Mouse (Mus musculus) mouse trophoblast stem cell (cell line): ENCODE results near the gene Slc22a8.

Experiments
- in situ Hi-C, 2 experiments: fragments of 300-500 bp; cut with MseI, MboI; formaldehyde crosslinking; loops; 2 replicates in 1 of 2; 3 replicates in 1 of 2; pipeline ENCODE4 v1.15.1; 2025

Slc22a8 gene

DNA sequence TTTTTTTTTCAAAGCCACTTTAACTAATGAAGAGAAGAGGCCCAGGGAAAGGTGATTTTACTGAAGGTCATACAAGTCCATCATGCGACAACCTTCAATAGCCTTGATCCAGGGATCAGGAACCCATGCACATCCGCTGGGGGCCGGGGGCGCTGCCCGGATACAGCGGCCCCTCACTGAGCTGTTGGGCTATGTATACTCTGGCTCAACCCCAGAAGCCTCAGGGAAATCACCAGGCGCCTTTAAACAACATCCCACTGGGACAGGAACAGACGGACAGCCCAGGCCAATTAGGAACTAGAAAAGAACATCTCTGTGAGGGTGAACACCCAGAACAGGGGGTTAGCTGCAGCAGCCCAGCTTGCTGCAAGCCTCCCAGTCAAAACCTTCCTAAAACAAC, at the start of gene Slc22a8:
Gene Slc22a8 (plus strand): TSS at position 301 of the 400 bp plus-strand sequence.
- in situ Hi-C loops = no loop called here

DNA sequence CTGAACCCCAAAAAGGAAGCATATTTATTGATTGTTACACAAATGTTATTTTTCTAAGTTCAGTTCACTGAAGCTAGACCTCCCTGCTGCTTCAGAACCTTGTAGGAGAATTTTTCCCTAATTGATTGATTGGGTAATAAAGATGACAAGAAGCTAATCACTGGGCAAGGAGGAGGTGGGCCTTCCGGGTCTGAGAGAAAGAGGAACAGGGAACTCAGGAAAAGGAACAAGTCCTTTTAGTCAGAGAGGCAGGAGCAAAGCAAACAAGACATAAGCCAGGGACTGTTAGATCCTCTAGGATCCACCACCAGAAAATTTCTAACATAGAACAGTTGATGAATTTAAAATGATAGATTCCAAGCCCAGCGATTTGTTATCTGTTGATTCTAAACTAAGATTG, 32.2 kb upstream of the Slc22a8 start:
- in situ Hi-C loops = no loop called here

DNA sequence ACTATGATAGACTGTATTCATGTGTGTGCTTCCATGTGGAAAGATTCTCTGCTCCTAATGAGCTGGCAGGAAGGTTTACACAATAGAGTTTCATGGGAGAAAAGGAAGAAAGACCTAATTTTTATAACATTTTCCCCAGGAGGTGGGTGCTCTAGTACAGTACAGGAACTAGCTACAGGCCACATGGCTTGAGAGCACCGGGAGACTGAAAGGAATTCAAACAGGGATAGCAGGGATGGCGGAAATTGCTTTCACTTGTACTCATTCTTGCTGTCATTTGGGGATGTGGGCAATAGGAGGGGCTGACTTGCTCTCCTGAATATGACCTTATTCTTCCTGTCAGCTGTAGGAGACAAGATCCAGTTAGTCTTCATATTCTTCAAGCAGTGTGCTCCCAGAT, 27.0 kb upstream of the Slc22a8 start:
- in situ Hi-C loops = no loop called here

DNA sequence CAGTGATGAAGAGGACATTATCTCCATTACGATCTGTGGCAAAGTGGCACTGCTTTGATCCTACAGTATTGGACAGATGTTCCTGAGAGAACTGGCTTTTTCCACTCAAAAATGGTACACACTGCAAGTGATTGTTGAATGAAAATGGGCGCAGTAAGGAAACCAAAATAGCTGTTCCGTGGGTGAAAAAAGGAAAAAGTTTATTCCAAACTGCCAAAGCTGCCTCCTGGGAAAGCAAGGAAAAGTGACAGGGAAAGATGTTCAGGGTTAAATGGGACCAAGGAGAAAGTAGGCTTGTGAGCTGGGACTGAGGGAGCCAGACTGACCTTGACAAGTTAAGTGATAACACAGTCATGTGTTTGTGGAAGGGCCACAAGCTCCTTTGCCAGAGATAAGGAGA, 26.6 kb upstream of the Slc22a8 start:
- in situ Hi-C loops = no loop called here

DNA sequence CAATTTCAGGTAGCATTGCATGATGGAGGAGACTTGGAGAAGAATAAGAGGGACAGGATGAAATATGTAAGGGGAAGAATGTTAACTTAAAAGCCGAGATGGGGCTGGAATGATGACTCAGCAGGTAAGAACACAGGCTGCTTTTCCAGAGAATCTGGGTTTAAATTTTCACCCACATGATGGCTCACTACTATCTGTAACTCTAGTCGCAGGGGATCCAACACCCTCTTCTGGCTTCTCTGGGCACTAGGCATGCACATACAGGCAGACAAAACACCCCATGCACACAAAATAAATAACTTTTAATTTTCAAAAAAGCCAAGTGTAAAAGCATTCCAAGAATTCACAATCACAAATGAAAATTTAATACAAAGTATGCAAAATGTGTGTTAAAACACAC, 25.8 kb upstream of the Slc22a8 start:
- in situ Hi-C loops = no loop called here

DNA sequence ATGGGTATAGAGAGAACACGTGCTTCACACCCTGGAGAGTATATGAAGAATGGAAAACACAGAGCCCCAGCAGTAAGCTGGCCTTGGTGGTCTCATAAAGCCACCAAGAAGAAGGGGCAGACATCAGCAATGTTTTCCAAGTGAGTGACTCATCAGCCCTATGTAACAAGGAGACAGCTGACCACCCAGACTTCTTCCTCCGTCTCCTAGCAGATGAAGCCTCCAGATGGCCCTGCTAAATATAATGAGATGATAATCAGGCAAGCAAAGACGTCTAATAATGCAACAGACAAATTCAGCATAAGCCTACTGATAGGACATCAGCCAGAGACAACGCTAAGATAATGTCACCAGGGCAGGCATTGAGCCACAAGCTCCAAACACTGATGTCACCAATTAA, 25.1 kb upstream of the Slc22a8 start:
- in situ Hi-C loops = no loop called here

DNA sequence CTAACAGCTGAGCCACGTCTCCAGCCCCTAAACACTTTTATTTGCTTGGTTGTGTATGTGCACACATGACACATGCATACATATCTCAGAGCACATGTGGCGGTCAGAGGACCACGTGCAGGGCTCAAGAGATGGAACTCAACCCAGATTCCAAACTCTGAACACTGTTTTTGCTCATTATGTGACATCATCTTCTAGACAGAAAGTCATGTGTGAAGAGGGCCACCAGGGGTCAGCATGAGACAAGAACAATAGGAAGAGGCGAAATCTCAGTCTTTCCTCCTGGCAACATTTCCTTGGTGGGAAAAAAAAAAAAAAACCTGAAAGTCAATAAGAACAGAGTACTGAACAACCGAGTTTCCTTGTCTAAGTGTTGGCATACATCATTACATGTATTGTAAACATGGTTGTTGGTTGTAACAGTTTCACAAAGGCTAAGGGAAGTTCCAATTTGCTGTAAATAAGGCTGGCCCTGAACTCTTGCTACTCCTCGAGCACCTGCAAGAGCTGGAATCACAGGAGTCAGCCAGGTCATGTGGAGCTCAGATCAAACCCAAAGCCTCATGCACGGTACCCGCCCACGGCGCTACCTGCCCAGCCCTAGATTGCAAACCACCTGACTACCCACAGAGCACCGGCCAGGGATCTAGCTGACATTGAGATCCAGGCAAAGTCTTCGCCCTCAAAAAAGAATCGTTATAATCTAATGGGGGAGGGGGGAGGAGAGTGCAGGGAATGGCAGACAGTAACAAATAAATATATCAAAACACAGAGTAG, 23.8 kb upstream of the Slc22a8 start:
- in situ Hi-C loops = no loop called here

DNA sequence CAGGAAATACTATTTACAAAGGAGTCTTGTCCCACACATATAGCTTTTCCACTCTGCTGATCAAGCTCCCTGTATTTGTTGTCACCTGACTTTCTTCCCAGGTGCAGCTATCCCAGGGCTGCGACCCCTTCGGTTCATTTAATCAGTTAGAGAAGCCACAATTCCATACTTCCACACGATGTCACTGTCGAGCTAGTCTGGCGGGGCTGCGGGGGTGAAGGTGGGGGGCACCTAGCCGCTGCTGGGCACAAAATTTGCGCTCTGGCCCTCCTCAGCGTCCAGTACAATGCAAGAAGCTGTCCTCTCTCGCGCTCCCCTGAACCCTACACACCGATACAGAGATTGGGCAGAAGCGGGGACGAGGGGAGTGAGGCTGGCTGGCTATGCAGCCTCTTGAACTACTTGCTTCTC, 21.6 kb upstream of the Slc22a8 start:
- in situ Hi-C loops = no loop called here

DNA sequence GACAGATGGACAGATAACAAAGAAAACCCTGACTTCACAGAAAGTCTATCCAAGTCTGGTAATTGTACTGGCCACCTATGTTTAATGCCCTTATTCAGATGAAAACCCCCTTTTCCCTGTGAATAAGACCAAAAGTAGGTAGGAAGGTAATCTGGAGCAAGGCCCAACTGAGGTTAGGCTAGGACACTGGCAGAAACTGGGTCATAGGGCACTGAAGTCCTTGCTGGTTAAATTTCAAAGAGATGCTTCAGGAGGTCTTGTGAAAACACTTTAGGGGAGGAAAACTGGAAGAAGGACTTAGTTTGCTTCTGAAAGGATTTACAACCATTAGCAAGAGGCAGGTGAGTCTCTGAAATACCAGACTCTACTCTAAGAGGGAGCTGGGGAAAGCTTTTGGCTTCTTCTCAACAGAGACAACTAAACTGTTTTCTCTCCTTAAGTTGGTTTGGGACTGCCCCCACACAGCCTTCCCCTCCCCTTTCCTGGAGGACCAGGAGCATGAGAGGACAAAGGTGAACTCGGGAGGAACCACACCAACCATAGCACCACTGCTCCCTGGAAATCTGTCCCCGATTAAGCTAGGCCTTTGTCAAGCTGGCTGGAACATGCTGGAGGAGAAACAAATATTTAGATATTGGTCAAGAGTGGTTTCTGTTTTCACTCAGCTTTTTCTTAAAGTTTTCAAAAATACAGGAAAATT, 20.6 kb upstream of the Slc22a8 start:
- in situ Hi-C loops = no loop called here

DNA sequence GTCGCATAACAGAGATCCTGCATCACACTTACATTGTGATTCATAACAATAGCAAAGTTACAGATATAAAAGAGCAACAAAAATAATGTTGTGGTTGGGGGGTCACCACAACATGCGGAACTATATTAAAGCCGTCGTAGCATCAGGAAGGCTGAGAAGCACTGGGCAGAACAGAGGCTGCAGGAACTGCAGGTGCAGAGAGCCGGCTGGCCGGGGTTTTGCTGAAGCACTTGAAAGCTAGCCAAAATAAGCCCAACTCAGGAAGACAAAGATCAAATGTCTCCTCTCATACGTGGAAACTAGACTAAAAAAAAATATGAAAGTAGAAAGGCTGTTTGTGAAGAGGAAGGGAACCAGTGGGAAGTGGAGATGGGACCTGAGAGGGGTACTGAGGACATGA, 19.3 kb upstream of the Slc22a8 start:
- in situ Hi-C loops = no loop called here

DNA sequence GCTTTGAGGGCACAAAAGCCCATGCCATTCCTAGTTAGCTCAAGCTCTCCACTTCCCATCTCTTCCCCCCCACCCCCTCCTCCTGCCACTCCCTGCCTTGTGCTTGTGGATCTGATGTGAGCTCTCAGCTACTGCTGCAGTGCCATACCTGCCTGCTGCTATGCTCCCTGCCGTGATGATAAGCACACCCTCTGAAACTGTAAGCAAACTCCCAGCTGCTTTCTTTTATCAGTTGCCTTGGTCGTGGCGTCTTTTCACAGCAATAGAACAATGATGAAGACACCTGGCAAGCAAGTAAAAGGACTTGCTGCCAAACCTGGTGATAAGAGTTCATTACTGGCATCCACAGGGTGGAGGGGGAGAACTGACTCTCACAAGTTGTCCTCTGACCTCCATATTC, 18.6 kb upstream of the Slc22a8 start:
- in situ Hi-C loops = no loop called here

DNA sequence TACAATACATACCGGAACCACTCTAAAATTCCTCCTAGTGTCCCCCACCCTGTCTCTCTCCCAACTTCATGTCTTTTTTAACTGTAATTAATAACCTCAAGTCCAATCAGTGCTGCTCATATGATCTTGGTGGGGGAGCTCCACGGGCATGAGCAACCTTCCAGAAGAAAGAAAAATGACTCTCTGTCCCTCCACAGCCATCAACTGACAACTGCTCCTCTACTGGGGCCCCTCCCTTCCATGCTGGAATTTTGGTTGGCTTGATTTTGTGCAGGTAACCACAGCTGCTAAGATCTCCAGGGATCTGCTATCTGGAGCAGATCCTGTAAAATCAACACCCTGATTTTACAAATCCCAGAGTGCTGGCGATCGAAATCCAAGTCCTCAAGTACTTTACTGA, 13.6 kb upstream of the Slc22a8 start:
- in situ Hi-C loops = loop anchor here (5.0 kb wide), 2 partner anchors 105 to 110 kb away; no protein-coding TSS in a partner anchor

DNA sequence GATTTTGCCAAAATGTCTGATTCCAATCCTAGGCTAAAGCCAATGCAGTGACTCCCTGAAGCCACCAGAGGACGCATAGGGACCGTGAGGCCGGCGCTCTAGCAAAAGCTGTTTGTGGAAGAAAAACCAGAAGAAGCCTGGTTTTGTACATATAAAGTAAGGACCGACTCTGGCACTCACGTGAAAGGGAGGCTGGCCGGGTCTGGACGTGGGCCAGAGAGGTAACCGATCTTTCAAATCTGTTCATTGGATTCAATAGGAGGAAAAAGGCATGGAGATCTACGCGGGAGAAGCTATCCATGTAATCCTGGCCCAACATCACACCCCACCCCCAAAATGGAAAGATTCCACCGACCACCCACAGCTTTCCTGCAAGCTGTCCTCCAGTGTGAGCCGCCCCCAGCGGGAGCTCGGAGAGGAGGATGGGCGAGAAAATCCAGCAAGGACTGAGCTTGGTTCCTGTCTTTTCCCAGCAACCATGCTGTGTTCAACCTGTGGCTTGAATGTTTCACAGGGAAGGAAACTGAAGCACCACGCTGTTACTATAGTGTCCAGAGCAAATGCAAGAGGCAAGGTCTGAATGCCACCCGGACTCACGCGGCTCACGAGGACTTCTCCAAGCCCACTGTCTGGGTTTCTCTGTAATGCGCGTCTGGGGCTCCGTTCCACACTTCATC, 12.6 kb upstream of the Slc22a8 start:
- in situ Hi-C loops = loop anchor here (5.0 kb wide), 2 partner anchors 104 to 109 kb away; no protein-coding TSS in a partner anchor

DNA sequence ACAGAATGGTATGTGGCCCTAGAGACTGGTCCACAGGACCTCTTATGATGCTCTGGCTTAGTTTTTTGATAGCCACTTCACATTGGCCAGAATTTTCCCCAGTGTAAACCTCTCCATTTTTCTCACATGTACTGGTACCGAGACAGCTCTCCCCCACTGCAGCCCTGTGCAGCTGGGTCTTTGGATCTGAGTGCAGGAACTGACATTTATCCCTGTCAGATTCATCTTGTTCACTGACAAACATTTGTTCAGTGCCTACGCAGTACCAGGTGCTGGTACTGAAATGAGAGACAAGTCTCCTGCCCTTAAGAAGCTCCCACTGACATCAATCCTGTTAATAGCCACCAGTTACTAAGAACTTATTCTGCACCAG, 12.1 kb upstream of the Slc22a8 start:
- in situ Hi-C loops = loop anchor here (5.0 kb wide), 2 partner anchors 103 to 108 kb away; no protein-coding TSS in a partner anchor

DNA sequence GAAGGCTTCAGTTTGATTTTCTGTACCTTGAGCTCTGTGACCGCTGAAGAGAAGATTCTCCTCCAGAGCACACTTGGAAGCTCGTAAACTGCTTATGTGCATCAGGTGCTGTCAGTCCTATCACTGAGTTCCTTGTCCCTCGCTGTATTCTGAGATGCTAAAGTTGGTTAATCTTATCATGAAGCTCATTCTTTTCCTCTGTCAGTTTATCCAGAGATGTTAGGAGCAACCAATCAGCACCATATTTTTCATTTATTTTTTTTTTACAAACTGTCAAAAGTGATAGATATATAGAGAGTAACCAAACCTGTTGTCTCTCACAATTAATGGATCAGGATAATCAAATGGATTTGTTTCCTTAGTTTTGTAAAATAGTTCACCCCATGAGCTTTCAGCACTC, 5.8 kb upstream of the Slc22a8 start:
- in situ Hi-C loops = no loop called here

DNA sequence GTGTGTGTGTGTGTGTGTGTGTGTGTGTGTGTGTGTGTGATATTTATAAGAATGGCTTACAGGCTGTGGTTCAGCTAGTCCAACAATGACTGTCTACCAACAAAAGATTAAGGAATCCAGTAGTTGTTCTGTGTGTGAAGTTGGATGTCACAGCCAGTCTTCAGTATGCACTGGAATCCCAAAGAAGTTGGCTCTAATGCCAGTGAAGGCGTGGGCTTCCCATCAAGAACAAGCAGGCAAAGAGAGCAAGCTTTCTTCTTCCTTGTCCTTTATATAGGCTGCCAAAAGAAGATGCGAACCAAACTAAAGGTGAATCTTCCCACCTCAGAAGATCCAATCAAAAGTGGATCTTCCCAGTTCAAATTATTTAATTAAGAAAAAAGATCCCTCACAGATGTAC, 5.2 kb upstream of the Slc22a8 start:
- in situ Hi-C loops = no loop called here

DNA sequence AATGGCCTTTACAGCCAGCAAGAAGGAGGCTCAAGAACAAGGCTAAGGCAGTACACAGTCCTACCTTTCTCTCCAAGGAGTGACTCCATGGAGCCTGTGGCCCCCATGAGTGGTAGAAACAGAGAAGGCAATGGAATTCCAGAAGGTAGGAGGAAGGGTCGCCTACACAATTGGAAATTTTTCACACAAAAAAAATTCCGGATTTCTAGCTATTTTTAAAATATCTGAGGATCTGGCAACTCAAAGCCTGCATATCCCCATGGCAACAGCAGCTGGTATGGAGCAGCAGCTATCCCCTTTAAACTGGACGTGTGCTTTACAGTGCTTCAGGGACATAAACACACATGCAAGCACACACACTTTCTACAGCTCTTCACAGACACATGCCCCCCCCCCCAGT, 4.7 kb upstream of the Slc22a8 start:
- in situ Hi-C loops = no loop called here

DNA sequence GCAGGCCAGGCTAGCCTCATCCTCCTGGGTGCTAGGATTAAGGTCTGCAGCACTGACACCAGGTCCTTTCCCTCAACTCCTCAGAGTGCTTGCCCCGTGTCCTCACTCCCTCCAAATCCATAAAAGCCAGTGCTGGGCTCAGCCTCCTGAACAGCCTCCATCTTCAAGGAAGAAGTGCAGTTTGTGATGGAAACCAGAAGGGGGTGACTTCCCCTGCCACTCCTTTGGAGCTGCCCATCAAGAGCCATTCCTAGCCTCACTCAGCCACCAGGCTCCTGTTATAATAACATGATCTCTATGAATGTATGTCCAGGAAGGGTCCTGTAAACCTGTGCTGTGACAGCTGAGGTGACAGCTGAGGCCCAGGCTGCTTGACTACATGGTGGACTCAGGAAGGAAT, 3.7 kb upstream of the Slc22a8 start:
- in situ Hi-C loops = no loop called here

DNA sequence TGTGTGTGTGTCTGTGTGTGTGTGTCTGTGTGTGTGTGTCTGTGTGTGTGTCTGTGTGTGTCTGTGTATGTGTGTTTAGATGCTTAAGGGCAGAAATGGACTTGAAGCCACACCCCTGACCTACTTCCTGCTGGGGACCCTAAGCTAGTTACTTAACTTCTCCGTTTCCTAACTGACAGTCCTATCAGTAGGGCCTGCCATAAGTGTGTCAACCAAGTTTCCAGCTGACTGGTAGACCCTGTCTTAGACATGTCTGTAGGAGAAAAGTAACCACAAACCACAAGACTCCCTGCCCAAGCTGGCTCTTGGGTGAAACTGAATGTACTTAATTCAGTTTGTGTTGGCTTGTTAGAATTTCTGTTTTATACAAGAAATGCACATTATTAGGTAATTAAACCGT, 1.1 kb downstream of the Slc22a8 start:
- in situ Hi-C loops = no loop called here

DNA sequence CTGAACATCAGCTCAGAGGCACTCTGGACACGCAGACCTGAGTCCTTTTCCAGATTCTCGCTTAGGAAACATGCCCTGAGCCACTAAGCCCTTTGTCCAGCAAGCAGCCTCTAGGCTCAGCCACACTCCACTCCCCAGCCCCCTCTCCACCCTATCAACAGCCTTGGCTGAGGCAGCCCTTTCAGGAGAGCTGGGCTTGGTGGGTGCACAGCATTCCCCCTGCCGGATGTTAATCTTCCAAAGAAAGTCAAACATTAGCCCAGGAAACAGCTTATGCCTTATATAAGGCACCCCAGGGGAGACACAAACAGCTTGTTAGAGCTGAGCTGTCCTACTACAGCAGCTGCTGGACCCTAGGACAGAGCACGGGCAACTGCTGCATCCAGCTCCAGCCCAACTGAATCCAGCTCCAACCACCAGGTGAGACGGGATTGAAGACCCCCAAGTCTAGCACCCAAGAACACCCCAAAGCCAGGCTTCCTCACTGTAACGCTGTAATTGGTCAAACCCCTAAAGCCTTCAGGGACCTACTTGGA, 1.9 kb downstream of the Slc22a8 start:
- in situ Hi-C loops = no loop called here

DNA sequence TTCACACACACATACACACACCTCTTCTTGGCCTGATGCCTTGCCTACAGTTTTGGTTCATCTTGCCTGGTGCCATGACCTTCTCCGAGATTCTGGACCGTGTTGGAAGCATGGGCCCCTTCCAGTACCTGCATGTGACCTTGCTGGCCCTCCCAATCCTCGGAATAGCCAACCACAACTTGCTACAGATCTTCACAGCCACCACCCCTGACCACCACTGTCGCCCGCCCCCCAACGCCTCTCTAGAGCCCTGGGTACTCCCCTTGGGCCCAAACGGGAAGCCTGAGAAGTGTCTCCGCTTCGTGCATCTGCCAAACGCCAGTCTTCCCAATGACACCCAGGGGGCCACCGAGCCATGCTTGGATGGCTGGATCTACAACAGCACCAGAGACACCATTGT, 2.8 kb downstream of the Slc22a8 start:
- in situ Hi-C loops = no loop called here

DNA sequence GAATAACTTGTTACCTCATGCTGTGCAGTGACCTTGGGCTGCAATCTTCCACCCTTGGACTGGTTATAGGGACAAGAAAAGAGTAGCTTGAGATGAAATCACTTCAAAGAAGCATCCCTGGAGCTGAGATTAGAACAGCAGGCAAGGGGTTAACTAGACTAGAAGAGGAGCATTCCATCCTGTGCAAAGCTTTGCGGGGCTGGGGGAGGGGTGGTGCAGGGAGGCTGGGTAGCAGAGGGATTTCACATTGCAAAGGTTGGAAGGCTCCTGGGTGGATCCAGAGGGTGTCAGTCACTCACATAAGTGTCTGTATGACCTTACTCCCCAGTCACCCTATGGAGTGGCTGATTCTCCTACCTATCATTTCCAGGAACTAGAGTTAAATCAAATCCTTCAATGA, 3.5 kb downstream of the Slc22a8 start:
- in situ Hi-C loops = no loop called here
